Mouse (Mus musculus): Measurements from ENCODE around the gene Catsper4.

DNA sequence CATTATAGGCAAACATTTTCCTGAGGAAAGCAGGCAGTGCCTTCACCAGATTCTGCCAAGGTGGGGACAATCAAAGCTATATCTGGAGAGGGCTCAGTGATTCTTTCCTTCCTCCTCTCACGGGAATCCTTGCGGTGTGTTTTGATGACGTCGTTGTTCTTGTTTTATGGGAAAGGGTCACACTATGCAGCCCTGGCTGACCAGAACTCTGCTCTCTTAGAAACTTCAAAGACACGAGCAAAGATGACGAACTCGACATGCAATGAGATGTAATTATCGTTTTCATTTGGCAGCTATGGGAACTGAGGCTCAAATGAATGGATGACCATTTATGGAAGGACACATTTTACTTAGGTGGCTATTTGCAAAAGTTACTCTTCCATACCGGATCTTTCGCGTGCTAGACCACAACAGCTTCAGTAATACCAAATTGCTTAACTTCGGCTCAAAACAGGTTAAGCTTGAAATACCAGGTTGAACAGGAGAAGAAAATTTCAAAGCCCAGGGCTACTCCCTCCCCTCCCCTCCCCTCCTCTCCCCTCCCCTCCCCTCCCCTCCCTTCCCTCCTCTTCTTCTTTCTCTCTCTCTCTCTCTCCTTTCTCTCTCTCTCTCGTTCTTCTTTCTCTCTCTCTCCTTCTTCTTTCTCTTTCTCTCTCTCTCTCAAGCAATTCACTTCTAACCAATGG is 45.7 kb upstream of the Catsper4 start:
- TF ChIP-seq GATA1 (IDR thresholded peaks at IDR 0.05; ENCODE audit: low read length) = no peak
- no peak for TF ChIP-seq TAL1 (IDR thresholded peaks at IDR 0.05; ENCODE audit: low read length)
